Mouse (Mus musculus) G1E (cell line): ENCODE data around the gene Trip6.

Source experiments
- CTCF ChIP-seq: IDR thresholded peaks from 2 replicates; pipeline ENCODE4 v1.5.1; 2012; ENCODE audit warnings: low read depth, low read length, inconsistent platforms, mixed read lengths
- POLR2AphosphoS5 ChIP-seq: IDR thresholded peaks from 2 replicates; pipeline ENCODE4 v1.6.1; 2012; ENCODE audit warnings: low read depth, low read length, inconsistent platforms; ENCODE audit not compliant: insufficient replicate concordance

DNA sequence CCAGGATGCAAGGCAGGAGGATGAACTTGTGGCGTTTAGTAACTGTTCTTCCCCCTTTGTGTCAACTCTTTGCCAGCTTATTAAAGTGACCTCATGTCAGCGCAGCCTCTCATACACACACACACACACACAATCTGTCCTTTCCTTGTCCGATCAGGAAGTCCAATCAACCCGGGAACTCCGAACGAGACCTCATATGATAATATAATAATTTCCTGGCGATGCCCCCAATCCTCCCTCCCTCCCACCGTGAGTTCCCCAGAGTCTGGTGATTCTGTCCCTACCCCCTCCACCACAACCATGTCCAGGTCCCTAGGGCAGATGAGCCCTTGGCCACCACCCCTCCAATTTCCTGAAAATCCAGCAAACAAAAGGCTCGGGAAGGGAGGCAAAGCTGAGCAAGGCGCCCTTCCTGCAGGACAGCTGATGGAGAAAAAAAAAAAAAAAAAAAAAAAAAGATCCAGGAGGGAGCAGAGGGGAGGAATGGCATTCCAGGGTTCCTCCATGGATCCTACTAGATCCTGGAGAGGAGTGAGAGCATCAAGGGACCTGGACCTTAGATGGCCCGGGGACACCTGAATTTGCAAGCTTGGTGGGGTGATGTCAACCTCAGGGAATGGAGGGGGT lies 24.6 kb upstream of the Trip6 start:
- TF ChIP-seq CTCF, result no peak
- TF ChIP-seq POLR2AphosphoS5, result no peak
